Mouse (Mus musculus) NIH3T3 (cell line): ENCODE measurements around the gene Gpbar1.
A peak's percentile ranks its signal among the peaks of the same experiment; 100 is the strongest.

ENCODE experiments used
- DNase-seq: peaks from one replicate; pipeline ENCODE4 v3.0.0-alpha.2; 2012; ENCODE audit warnings: low read depth

The Gpbar1 gene

DNA sequence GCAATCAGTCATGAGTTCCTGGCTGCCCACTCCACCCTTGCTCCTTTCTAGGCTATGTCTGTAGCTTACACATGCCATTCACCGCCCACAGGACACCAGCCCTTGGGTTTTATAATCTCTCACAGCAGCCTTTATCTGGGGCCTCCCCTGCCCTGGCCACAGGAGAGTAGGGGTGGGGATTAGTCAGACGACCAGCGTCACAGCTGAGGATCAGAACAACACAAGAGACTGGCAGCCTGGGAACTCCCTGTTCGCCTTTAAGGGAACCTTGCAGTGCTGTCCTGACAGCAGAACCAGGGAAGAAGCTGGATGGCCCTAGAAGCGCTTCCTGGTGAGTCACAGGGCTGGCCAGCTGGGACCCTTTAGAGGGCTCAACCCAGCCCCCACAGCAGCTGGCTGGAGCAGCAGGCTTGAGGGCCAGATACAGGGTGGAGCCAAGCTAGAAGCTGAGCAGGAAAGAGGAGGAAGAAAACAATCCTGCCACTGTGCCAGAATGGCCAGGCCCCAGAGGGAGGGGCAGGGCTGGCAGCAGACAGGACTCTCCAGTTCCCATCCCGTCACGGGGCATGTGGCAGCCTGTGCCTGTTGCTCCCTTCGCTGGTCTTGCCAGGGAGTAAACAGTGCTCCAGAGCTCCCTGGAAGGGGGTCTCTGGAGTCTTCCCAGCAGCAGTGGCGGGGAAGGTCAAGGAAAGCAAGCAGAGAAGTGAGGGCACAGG, 17.3 kb downstream of the Gpbar1 start:
- DNase-seq = peak; percentile 97

DNA sequence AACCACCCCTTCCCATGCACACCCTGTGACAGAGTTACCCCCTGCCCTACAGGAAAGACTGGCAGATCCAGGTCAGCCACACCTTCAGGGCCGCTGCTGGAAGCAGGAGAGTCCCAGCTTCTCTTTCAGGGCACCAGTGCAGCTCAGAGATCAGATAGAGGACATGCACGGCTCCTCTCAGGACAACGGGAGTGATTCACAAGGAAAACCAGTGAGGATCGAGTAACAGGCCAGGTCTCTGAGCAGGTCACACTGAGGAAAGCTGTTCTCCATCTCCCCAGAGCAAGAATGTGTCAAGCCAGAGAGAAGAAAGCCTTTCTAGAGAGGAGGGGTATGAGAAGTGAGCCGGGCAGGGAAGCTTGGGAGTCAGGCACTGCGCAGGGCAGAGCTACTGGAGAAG, 18.1 kb downstream of the Gpbar1 start:
- peak; percentile 50 for DNase-seq

DNA sequence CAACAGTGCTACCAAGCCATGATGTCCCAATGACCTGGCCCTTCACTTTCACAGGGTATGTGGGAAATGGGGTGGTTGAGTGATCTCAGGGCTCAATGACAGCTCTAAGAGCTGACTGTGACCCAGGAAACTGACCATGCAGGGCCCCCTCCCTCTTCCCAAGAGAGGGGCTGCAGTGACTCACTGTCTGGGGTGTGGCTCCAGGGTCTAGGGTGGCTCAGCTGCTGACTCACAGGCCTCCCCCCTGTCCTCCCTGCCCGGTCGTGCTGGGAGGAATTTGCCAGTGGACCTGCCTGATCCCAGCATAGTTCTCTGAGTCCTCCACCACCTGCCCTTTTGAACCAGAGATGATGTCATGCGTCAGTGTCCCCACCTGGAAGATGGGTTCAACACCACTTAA, 18.9 kb downstream of the Gpbar1 start:
- DNase-seq = peak; percentile 64

DNA sequence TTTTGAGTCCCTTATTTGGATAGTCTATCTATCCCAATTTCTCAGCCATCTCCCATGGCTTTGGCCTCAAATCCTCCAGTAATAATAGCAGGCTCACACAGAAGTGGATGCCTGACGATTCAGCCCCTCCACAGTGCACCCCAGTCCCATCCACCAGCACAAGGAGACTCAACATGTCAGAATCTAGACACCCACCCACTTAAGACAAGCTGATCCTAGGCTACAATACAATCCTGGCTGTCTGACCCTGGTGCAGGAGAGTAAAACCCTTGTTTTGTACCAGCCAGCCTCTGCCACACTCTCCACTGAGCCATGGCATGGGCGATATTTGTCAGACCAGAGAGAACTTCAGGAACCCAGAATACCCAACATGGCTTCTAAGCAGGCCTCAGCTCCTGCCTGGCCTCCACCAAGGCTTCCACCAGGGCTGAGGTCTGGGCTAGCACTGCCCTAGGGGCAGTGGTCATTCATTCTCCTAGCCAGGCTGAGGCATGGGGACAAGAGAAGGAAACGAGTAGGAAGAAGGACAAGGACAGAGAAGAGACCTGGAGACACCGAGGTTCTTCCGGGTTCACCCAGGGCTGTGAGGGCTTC, 19.9 kb downstream of the Gpbar1 start:
- no peak for DNase-seq

DNA sequence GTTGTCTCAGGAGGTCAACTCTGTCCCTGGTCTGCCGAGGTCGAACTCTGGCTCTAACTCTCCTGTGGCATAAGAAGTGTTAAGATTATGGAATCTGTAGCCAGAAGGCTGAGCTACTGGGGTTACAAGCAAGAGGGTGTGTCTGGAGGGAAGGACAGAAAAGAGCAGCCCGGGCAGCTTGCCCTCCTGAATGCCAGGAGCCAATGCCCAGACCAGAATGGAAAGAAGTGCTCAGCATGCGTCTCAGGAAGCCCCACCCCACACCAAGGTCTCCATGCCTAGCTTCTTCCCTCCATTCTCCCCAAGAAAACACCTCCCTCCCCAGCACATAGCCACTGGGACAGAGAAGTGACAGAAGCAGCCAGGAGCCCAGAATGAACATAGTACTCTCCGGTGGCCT, 20.6 kb downstream of the Gpbar1 start:
- DNase-seq = peak; percentile 59

DNA sequence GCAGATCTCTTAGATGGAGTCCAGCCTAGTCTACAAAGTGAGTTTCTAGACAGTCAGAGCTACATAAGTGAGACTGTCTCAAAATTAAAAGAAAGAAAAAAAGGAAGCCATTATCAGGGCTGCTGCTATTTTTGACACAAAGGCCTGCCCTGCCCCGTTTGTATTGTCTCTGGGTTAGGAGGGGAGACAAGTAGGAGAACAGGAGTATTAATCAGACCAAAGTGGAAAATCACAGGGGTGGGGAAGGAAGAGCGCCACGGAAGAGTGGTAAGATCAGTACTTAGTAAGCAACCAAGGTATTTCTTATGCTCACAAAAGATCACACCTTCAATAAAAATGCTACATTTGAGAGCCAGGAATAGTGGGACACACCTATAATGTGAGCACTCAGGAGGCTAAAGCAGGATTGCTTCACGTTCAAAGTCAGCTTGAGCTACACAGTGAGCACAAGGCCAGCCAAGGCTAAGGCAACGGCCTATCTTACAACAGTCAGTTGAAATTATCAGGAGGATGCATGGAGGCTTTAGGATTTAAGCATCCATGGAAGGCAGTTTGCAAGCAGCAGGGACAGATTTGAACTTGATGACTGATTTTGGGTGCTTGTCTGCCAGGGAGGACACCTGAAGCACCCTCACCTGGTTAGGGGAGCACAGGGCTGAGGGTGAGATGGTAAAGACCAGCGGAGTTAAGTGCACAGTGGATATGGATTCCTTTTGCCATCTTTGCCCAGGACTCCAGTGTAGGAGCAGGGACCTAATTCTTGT, 22.2 kb downstream of the Gpbar1 start:
- DNase-seq = no peak

DNA sequence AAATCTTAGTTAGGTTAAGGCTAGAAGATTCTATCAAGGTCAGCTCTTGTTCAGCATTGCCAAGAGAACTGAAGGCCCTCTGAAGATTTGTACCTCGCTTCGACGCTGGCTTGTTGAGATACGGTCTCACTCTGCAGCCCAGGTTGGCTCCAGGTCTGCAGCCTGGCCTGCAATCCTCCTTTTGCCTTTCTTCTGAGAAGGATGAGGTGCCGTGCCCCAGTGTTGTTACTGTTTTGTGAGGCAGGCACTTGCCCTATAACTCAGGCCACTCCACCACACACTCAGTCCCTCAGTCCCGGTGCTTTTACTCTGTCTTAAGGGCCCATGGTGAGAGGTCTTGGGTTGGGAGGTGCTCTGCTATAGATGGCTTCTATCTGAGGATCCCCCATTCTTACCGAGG, 23.9 kb downstream of the Gpbar1 start:
- DNase-seq = no peak

DNA sequence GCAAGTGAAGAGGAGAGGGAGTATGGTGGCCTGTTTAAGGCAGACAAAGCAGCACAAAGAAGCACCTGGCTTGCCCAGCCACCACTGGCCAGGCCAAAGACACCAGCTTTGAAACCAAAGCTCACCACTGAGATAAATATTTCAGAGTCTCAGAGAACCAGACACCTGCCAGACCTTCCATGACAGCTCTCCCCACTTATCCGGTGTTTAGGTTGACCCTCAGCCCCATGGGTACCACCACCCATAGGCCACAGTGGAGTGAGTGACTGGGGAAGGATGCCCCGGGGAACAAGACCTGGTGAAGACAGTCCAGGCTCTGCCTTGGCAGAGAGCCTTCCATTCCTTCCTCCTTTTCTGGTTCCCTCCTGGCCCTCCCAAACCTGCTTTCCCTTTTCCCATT, 24.5 kb downstream of the Gpbar1 start:
- no peak for DNase-seq

DNA sequence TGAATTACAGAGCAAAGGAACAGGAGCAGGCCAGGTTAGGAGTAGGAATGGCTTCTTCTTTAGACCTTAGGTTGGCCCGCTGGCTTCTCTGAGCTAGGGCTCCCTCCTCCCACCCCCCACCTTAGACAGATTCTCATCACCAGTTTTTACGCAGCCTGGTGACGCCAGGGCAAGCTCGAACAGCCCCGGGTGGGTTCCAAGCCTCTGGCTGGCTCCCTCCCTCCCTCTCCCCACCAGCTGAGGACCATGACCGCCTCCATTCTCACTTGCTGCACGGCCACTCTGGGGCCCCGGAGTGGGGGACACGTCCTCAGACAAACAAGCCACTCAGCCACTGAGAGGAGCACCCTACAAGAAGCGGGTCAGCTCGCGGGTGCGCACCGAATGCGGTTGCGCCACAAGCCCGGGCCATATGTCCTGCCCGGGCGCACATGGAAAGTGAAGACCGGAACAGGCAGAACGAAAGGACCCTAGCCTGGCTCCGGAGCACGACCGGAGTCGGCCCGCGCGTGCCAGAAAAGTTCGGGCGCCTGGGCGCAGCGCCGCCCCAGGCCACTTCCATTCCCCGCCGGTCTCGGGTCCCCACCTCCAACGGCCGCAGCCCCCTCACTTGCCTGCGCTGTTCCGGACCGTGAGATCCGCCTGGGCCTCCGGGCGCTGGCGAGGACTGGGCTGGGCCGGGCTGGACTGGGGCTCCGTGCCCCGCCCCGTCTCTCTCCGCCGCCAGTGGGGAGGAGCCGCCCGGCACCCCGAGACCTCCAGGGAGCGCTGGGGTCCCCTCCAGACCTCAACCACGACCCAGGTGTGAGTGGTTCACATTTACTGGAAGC, 25.4 kb downstream of the Gpbar1 start:
- DNase-seq = peak; percentile 84

DNA sequence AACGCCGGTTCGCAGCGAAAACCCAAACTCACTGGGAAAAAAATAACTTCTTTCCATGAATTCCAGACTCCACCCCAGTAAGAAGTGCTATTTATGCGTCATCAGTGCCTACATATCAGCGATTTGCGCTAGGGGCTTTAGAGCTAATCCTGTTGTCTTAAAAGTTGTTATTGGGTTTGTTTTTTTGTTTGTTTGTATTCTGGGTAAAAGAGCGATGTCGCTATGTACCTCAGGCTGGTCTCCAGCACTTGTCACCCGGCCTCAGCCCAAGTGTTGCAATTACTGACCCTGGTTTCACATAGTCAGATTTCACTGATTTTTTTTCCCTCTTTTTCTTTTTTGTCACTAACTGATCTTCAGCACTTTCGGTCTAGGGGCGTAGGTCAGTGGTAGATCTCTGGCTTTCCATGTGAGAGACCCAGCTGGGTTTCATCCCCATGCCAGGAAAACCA, 26.0 kb downstream of the Gpbar1 start:
- no peak for DNase-seq

DNA sequence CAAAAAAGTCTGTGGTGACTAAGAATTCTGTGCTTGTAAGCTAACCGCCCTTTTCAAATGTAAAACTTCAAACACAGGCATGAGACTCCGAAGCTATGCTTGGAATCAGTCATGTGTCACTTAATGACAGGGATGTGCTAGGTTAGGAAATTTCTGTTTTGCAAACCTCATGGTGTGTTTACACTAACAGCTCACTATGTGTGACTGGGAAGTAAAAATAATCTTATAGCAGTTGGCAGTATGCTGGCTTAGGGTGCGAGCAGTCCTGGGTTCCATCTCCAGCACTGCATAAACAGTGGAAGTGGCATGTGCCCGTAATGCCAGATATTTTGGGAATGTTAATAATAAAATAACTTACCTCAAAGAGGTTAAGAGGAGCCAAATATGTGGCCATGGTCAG, 26.6 kb downstream of the Gpbar1 start:
- no peak for DNase-seq

DNA sequence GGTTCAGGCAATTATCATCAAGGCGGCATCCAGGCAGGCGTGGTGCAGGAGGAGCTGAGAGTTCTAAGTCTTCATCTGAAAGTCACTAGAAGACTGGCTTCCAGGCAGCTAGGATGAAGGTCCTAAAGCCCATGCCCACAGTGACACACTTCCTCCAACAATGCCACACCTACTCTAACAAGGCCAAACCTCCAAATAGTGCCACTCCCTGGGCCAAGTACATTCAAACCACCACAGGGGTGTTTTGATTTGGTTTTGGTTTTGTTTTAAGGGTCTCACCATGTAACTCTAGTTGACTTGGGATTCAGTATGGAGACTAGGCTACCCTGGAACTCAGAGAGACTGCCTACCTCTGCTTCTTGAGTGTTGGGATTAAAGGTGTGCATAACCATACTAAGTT, 27.2 kb downstream of the Gpbar1 start, which contains the start of gene Tmbim1:
Gene Tmbim1, minus strand, starts transcription at position 101 of the 400 bp plus-strand sequence.
- DNase-seq = no peak

DNA sequence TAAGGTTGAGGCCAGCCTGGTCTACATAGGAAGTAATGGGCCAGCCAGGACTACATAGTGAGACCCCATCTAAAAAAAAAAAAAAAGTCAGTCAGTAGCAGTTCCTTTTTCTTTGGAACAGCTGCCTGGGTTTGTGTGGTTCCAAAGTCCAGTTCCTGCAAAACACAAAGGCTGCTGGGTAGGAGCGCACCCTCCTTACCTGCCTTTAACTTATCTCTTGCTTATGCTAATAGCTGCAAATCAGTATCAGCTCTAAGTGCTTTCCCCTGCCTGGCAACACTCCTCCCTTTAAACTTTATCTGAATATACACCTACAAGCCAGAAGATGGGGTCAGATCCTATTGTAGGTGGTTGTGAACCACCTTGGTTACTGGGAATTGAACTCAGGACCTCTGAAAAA, 28.8 kb downstream of the Gpbar1 start:
- no peak for DNase-seq

DNA sequence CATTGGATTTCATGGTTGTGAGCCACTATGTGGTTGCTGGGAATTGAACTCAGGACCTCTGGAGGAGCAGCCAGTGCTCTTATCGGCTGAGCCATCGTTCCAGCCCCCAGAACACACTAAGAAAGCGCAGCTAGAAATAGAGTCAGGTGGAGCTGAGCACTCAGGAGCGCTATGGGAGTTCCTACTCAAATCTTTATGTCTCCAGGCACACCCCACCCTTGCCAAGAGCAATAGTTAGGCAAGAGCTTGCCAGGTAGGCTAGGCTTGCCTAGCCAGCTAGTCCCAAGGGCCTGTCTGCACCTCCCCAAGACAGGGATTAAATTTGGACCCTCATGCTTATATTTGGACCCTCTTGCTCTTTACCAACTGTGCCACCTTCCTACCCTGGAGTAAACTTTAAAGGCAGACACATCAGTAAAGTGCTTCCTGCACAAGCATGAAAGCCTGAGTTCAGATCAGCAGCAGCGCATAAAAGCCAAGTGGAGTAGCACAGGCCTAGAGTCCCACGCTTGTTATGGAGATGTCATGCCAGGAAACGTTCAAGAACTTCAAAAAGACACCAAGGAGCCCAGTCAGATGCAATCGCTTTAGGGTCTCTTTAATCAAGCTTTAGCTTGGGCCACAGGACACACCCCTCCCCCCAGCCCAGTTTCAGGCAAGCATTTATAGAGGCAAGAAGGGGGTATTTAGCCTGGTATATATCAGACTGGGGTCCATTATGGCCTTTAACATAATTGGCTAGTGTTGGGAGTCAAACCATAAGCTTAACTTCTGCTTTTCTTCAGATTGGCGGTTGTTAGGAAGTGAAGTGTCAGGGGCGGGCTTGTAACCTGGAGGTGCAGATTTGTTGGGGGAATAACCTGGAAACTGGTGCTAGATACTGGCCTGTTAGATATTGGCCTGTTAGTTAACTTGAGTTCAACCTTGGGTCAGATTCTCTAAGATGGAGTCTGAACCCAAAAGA, 29.9 kb downstream of the Gpbar1 start:
- DNase-seq = no peak

DNA sequence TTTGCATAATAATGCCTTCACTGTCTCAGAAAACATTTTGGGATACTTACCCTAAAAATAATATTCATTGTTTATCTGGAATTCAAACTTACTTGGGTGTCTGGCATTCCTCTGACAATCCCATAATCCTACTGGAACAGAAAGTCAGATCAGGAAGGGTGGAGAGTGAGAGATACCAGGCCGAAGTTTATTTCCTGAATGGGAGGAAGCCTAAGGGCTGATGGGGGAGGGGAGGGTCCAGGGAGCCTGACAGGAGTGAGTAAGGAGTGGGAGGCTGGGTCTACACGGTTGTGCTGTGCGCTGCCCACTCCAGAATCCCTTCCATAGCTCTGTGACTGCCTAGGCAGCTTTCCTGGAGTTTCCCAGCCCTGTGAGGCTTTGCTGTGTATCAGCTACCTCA, 31.4 kb downstream of the Gpbar1 start:
- DNase-seq = no peak

DNA sequence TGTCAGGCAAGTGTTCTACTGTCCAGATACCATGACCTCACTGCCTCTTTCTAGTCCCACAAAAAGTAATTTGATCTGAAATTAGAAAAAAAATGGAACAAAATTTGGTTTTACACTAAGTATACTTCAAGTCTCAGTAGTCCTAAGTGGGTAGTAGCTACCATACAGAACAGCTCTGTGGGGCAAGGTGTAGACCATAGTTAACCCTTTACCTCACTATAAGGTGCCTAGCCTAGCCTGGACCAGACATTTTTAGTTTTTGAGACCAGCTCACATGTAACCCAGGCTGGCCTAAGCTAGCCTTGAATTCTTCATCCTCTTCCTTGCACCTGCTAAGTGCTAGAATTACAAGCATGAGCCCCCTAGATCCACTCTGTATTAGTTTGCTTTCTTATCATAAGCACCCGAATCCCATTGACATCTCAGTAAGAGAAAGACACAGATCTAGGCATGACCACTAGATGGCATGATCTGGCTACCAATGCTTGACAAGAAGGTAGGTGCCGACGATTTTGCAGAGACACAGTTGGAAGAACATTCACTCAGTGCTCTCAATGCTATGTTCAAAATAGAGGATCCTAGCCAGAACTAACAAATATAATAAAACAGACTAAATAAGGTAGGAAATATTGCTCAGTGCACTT, 34.8 kb downstream of the Gpbar1 start:
- DNase-seq = peak; percentile 91

DNA sequence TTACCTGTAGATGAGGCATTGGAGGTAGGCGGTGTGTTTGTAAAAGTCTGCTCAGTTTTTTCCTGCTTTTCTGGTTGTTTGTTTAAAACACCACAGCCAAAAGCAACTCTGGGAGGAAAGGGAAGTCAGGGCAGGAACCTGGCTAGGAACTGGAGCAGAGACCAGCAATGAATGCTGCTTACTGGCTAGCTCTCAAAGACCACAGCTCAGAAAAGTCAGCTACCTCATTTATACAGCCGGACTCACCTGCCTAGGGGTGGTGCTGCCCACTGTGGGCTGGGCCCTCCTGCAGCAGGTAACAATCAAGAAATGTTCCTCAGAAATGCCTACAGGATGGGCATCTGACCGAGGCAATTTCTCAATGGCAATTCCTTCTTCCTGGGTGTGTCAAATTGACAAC, 36.4 kb downstream of the Gpbar1 start:
- no peak for DNase-seq

DNA sequence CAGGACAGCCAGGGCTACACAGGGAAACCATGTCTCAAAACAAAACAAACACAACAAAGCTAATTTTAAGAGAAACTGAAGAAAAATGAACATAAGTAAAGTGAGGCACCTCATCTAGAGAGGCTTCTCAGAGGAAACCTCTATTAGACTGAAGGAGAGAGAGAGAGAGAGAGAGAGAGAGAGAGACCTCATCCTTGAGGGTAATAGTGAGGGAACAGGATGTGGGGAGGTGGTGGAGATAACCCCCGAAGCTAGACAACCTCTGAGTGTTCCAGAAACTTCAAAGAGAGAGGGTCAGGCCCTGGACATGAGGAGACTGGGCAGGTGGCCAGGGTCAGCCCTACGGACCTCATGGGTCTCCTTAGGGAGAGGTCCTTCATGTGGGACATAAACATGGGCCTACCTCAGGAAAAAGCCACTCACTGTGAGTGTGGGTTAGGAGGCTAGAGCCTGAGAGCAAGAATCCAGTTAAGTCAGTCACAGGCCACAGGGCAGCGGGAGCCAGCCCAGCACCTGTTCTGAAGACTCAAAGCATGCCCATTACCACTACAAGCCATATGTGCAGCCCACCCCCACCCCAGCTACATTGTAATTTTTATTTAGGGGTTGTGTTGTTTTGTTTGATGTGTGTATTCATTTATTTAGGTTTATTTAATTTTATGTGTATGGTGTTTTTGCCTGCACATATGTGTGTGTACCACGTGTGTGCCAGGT, 37.9 kb downstream of the Gpbar1 start:
- DNase-seq = no peak

DNA sequence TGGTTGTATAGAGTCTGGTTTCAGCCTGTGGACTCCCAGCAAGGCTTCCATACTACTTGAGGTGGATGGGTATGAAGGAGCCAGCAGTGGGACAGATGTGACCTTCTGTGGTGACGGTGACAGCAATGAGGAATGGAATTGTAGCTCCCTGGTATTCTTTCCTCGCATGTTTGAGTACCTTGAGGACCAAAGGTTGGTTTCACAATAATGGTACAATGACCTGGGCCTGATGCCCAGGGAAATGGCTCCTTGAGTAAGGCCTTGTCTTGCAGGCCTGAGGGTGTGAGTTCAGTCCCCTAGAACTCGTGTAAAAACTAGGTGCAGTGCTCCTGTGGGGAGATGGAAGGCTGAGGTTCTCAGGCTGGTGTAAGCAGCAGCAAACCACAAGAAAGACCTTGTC, 40.4 kb downstream of the Gpbar1 start:
- no peak for DNase-seq

DNA sequence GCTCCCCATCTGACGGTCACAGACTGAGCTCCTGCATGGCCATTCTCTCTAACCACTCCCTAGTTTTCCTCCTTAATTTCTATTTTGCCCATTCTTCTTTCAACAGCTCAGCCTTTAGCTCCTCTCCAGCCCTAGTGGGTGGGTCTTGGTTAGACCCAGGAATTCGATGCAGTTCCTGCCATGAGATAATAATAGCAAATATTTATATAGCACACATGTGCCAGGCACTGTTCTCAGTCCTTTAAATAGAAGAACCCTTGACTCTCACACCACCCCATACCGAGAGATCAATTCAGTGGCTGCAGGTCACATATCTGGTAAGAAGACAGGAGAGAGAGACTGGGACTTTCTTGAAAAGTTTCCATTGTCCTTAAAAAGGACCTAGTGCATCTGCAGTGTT, 43.0 kb downstream of the Gpbar1 start:
- DNase-seq = no peak
